Mouse (Mus musculus) forebrain, embryonic 16.5 days (tissue): ENCODE measurements around the gene Golga4. TPM values are rescaled to one million over a fixed set of nuclear protein-coding genes. Genes with fewer than 3 reads are reported as not detected.

Experiments used
- ATAC-seq: fragments of 200-750 bp; cut with Nextera tagmentation; 2 replicates; pipeline ENCODE4 v1.8.0; 2017; ENCODE audit warnings: mild to moderate bottlenecking, moderate library complexity
- H3K27ac ChIP-seq: fragments of 300-500 bp; sonication (generic); 2 replicates; pipeline ENCODE4 v1.5.1; 2014; ENCODE audit warnings: low read length, control low read depth
- H3K27me3 ChIP-seq: fragments of 300-500 bp; sonication (generic); replicated peaks from 2 replicates; pipeline ENCODE4 v1.6.1; 2014; ENCODE audit warnings: low read length; ENCODE audit not compliant: control insufficient read depth, insufficient read depth
- H3K36me3 ChIP-seq: fragments of 300-500 bp; sonication (generic); 2 replicates; pipeline ENCODE4 v1.6.1; 2014; ENCODE audit not compliant: control insufficient read depth, insufficient read depth
- H3K4me1 ChIP-seq: fragments of 300-500 bp; sonication (generic); replicated peaks from 2 replicates; pipeline ENCODE4 v1.6.1; 2014; ENCODE audit warnings: low read length; ENCODE audit not compliant: control insufficient read depth, insufficient read depth
- H3K4me2 ChIP-seq: fragments of 300-500 bp; sonication (generic); 2 replicates; pipeline ENCODE4 v1.6.1; 2014; ENCODE audit warnings: mild to moderate bottlenecking, low read length, control low read depth
- H3K4me3 ChIP-seq: fragments of 300-500 bp; sonication (generic); replicated peaks from 2 replicates; pipeline ENCODE4 v1.5.1; 2014; ENCODE audit warnings: mild to moderate bottlenecking, low read length, control low read depth
- H3K9ac ChIP-seq: fragments of 300-500 bp; sonication (generic); replicated peaks from 2 replicates; pipeline ENCODE4 v1.6.1; 2014; ENCODE audit warnings: low read depth, low read length, control low read depth
- H3K9me3 ChIP-seq: fragments of 300-500 bp; sonication (generic); 2 replicates; pipeline ENCODE4 v1.6.1; 2016; ENCODE audit warnings: low read length; ENCODE audit not compliant: control insufficient read depth
- WGBS: fragments of 180-500 bp; shearing (Covaris S2); extraction: QIAGEN DNeasy Blood & Tissue Kit; methylation state at CpG from one replicate; pipeline ENCODE4 v1.1.7; 2014; 5-methylcytosine and 5-hydroxymethylcytosine counted together
- polyA plus RNA-seq: library from polyadenylated mRNA; unstranded; fragments of >200 nt; fragmentation: Nextera tagmentation; extraction: Ambion mirVana; gene quantifications from 2 replicates; pipeline ENCODE4 v1.2.1, GENCODE M21; 2015

The Golga4 gene
- polyA plus RNA-seq, 1 experiment from 2014 or later = 57.4 TPM

- Histone ChIP-seq H3K27ac (no peak overlapping the region), H3K36me3 (no peaks in the 10 kb centered on the region), H3K9ac (no peak overlapping the region), H3K27me3 (no peaks in the 10 kb centered on the region), H3K9me3 (no peaks in the 10 kb centered on the region), H3K4me1 (no peaks in the 10 kb centered on the region; the same call in 1 of the 2 replicates), H3K4me2 (no peak overlapping the region), H3K4me3 (no peak overlapping the region)
- no peak for ATAC-seq
- WGBS = 48% methylated on average over 4 of the region's 4 CpGs
Measured at GRCm38 (mm10) chr9:118620807-118621206, 114.7 kb downstream of the Golga4 start.

DNA sequence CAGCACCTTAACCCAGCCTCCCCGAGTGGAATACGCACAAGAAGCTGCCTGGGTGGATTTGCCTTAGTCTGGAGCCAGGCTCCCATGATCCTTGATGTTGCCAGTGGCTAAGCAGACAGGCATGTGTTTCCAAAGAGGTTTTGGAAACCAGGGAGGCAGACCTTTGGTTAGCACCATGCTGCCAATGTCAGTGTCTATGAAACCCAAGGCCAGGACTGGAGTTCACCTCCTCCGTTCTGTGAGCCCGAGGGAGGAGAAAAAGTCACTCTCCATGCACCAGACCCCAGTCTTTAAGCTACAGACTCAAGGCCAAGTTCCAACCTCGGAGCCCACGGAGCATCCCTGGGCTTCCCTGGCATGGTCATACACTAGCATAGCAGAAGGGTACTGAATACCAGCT is 115.6 kb downstream of the Golga4 start:
- Histone ChIP-seq H3K9ac (no peak overlapping the region), H3K36me3 (no peaks in the 10 kb centered on the region), H3K27me3 (no peaks in the 10 kb centered on the region), H3K9me3 (no peaks in the 10 kb centered on the region), H3K4me2 (no peak overlapping the region), H3K4me3 (no peak overlapping the region), H3K4me1 (no peaks in the 10 kb centered on the region; the same call in 1 of the 2 replicates), H3K27ac (no peak overlapping the region)
- 88% methylated on average over 6 of the region's 6 CpGs for WGBS
- no peak for ATAC-seq

DNA sequence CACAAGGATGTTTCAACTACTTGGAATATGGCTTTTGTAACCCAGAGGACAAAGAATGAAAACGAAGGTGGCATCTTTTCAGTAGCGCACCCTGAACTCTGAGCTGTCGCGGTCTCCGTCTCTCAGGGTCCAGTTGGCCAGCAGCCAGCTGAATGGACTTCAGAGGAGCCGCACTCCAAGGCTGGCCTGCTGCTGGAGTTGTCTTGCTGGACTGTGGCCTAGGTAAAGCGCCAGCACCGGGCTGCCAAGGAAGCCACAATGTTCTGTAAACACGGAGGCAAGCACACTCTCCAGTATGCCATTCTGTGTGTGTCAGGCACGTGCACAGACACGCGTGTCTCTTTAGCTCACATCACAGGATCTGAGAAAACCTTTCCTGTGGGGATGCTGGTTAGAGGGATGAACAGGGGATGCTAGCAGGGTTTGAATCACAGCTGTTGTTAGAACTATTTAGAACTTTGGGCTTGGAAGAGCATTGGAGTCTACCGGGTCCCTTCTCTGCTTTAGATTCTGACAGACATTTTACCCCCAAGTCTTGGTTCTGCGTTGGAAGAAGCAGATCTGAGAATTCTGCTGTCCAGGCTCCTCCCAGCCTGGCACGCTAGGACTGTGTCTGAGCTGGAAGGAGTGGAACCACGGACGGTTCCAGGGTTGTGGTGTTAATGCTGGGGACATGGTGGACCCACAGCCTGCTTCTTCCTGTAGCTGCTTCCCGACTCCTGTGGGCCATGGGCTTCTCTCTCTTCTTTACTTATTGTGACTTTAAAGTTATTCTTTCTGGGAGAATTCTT is 116.5 kb downstream of the Golga4 start:
- H3K4me3 ChIP-seq = no peak overlapping the region
- no peak overlapping the region for H3K27ac ChIP-seq
- no peaks in the 10 kb centered on the region for H3K27me3 ChIP-seq
- no peak overlapping the region for H3K4me2 ChIP-seq
- no peaks in the 10 kb centered on the region for H3K9me3 ChIP-seq
- WGBS = 81% methylated on average over 18 of the region's 18 CpGs
- no peak overlapping the region for H3K9ac ChIP-seq
- no peaks in the 10 kb centered on the region; the same call in 1 of the 2 replicates for H3K4me1 ChIP-seq
- no peak for ATAC-seq
- no peaks in the 10 kb centered on the region for H3K36me3 ChIP-seq

GRCm38 (mm10) chr9:118623483-118623882 is 117.4 kb downstream of the Golga4 start:
- Histone ChIP-seq H3K9ac (no peak overlapping the region), H3K27me3 (no peaks in the 10 kb centered on the region), H3K27ac (no peak overlapping the region), H3K9me3 (no peaks in the 10 kb centered on the region), H3K4me1 (no peaks in the 10 kb centered on the region; the same call in 1 of the 2 replicates), H3K36me3 (no peaks in the 10 kb centered on the region), H3K4me2 (no peak overlapping the region), H3K4me3 (no peak overlapping the region)
- ATAC-seq = no peak
- 74% methylated on average over 9 of the region's 9 CpGs for WGBS

- ATAC-seq = no peak
- Histone ChIP-seq H3K27ac (no peak overlapping the region), H3K36me3 (no peaks in the 10 kb centered on the region), H3K4me2 (no peak overlapping the region), H3K4me3 (no peak overlapping the region), H3K9ac (no peak overlapping the region), H3K4me1 (no peaks in the 10 kb centered on the region; the same call in 1 of the 2 replicates), H3K9me3 (no peaks in the 10 kb centered on the region), H3K27me3 (no peaks in the 10 kb centered on the region)
- WGBS = 26% methylated on average over 7 of the region's 7 CpGs
Measured at GRCm38 (mm10) chr9:118624146-118624545, 118.1 kb downstream of the Golga4 start.

- Histone ChIP-seq H3K9me3 (no peaks in the 10 kb centered on the region), H3K4me2 (no peak overlapping the region), H3K27me3 (no peaks in the 10 kb centered on the region), H3K27ac (no peak overlapping the region), H3K4me3 (no peak overlapping the region), H3K9ac (no peak overlapping the region), H3K4me1 (no peaks in the 10 kb centered on the region; the same call in 1 of the 2 replicates), H3K36me3 (no peaks in the 10 kb centered on the region)
- no peak for ATAC-seq
- 76% methylated on average over 6 of the region's 6 CpGs for WGBS
Measured at GRCm38 (mm10) chr9:118629763-118630379, 123.8 kb downstream of the Golga4 start.

Other genes starting within 250 kb of the Golga4 start
- gene Eomes, start 28.1 kb upstream of the Golga4 start, polyA plus RNA-seq = 18.0 and 24.4 TPM in 2 replicates
- 0.73 and 1.2 TPM in 2 replicates for gene Itga9, start 100.4 kb downstream of the Golga4 start, polyA plus RNA-seq